Mouse (Mus musculus): Measurements from ENCODE around the gene Pcnx. TPM values are rescaled to one million over a fixed set of nuclear protein-coding genes. Genes with fewer than 3 reads are reported as not detected.
A peak's percentile ranks its signal among the peaks of the same experiment; 100 is the strongest.

The Pcnx gene
- polyA plus RNA-seq (2015; fragmentation: Nextera tagmentation; extraction: Ambion mirVana): 8.6 and 9.8 TPM in 2 replicates

GRCm38 (mm10) chr12:81859351-81860307, at the start of gene Pcnx:
Gene Pcnx (plus strand): TSS chr12:81860023.
- WGBS: 3% methylated on average over 49 of the region's 83 CpGs
- H3K4me3 ChIP-seq: peak within 1 kb of the TSS; percentile 99
- H3K9me3 ChIP-seq (replicated peaks): no peaks in the 10 kb centered on the region
- no peaks in the 10 kb centered on the region for H3K36me3 ChIP-seq
- H3K4me1 ChIP-seq (replicated peaks): peaks cover 61% of the 10 kb centered on the region
- H3K4me2 ChIP-seq: peak within 1 kb of the TSS; percentile 64
- no peaks in the 10 kb centered on the region for H3K27me3 ChIP-seq
- peak; percentile 80 for ATAC-seq (replicated peaks; ENCODE audit: insufficient number of reproducible peaks, insufficient read depth, low FRiP score, low read depth)
- H3K27ac ChIP-seq: peak within 1 kb of the TSS; percentile 96
- peak within 1 kb of the TSS; percentile 97 for H3K9ac ChIP-seq

GRCm38 (mm10) chr12:81810417-81810816, 49.4 kb upstream of the Pcnx start:
- H3K36me3 ChIP-seq: no peaks in the 10 kb centered on the region
- peaks cover 20% of the 10 kb centered on the region for H3K4me1 ChIP-seq (replicated peaks)
- no peak overlapping the region for H3K4me2 ChIP-seq
- ATAC-seq (replicated peaks; ENCODE audit: insufficient number of reproducible peaks, insufficient read depth, low FRiP score, low read depth): no peak
- H3K27ac ChIP-seq: no peak overlapping the region
- no peak overlapping the region for H3K4me3 ChIP-seq
- WGBS: 49% methylated on average over 8 of the region's 8 CpGs
- H3K9ac ChIP-seq: no peak overlapping the region
- H3K9me3 ChIP-seq (replicated peaks): no peaks in the 10 kb centered on the region
- H3K27me3 ChIP-seq: no peaks in the 10 kb centered on the region

GRCm38 (mm10) chr12:81814742-81815141, 45.1 kb upstream of the Pcnx start:
- Histone ChIP-seq H3K9ac (no peak overlapping the region), H3K27me3 (no peaks in the 10 kb centered on the region), H3K4me3 (no peak overlapping the region), H3K4me2 (no peak overlapping the region), H3K4me1 (replicated peaks) (peaks cover 10% of the 10 kb centered on the region; the same call in 1 of the 2 replicates), H3K9me3 (replicated peaks) (no peaks in the 10 kb centered on the region), H3K27ac (no peak overlapping the region), H3K36me3 (no peaks in the 10 kb centered on the region)
- no peak for ATAC-seq (replicated peaks; ENCODE audit: insufficient number of reproducible peaks, insufficient read depth, low FRiP score, low read depth)
- WGBS: 82% methylated on average over 5 of the region's 5 CpGs

GRCm38 (mm10) chr12:81816330-81817125, 43.3 kb upstream of the Pcnx start:
- Histone ChIP-seq H3K4me1 (replicated peaks) (0 out of 2 replicates have a peak, but pooled peaks cover 10% of the 10 kb centered on the region), H3K4me3 (no peak overlapping the region), H3K9ac (no peak overlapping the region), H3K27ac (peak overlapping the region; percentile 55), H3K36me3 (no peaks in the 10 kb centered on the region), H3K27me3 (no peaks in the 10 kb centered on the region), H3K9me3 (replicated peaks) (no peaks in the 10 kb centered on the region), H3K4me2 (peak overlapping the region; percentile 26)
- peak; percentile 64; the same call in 1 of the 2 replicates for ATAC-seq (replicated peaks; ENCODE audit: insufficient number of reproducible peaks, insufficient read depth, low FRiP score, low read depth)
- WGBS: 25% methylated on average over 10 of the region's 10 CpGs

GRCm38 (mm10) chr12:81817126-81817505, 42.7 kb upstream of the Pcnx start:
- no peaks in the 10 kb centered on the region for H3K36me3 ChIP-seq
- no peak overlapping the region for H3K4me3 ChIP-seq
- H3K9ac ChIP-seq: no peak overlapping the region
- 51% methylated on average over 6 of the region's 6 CpGs for whole genome bisulfite sequencing
- H3K27me3 ChIP-seq: no peaks in the 10 kb centered on the region
- no peaks in the 10 kb centered on the region for H3K9me3 ChIP-seq (replicated peaks)
- peak overlapping the region; percentile 51 for H3K27ac ChIP-seq
- ATAC-seq (replicated peaks; ENCODE audit: insufficient number of reproducible peaks, insufficient read depth, low FRiP score, low read depth): no peak
- H3K4me2 ChIP-seq: peak overlapping the region; percentile 26
- H3K4me1 ChIP-seq (replicated peaks): 0 out of 2 replicates have a peak, but pooled peaks cover 10% of the 10 kb centered on the region

- Histone ChIP-seq H3K4me1 (replicated peaks) (0 out of 2 replicates have a peak, but pooled peaks cover 10% of the 10 kb centered on the region), H3K9me3 (replicated peaks) (no peaks in the 10 kb centered on the region), H3K9ac (no peak overlapping the region), H3K27me3 (no peaks in the 10 kb centered on the region), H3K36me3 (no peaks in the 10 kb centered on the region), H3K4me2 (no peak overlapping the region), H3K4me3 (no peak overlapping the region), H3K27ac (no peak overlapping the region)
- no peak for ATAC-seq (replicated peaks; ENCODE audit: insufficient number of reproducible peaks, insufficient read depth, low FRiP score, low read depth)
- 81% methylated on average over 4 of the region's 4 CpGs for WGBS
These were observed 39.1 kb upstream of the Pcnx start for GRCm38 (mm10) chr12:81820700-81821099.

- H3K4me1 ChIP-seq (replicated peaks): 0 out of 2 replicates have a peak, but pooled peaks cover 2% of the 10 kb centered on the region
- no peak overlapping the region for H3K4me3 ChIP-seq
- no peak for ATAC-seq (replicated peaks; ENCODE audit: insufficient number of reproducible peaks, insufficient read depth, low FRiP score, low read depth)
- H3K4me2 ChIP-seq: no peak overlapping the region
- H3K9ac ChIP-seq: no peak overlapping the region
- no peaks in the 10 kb centered on the region for H3K9me3 ChIP-seq (replicated peaks)
- H3K36me3 ChIP-seq: no peaks in the 10 kb centered on the region
- whole genome bisulfite sequencing: 72% methylated on average over 4 of the region's 4 CpGs
- no peaks in the 10 kb centered on the region for H3K27me3 ChIP-seq
- H3K27ac ChIP-seq: no peak overlapping the region
These were observed 37.6 kb upstream of the Pcnx start for GRCm38 (mm10) chr12:81822176-81822575.

- Histone ChIP-seq H3K9me3 (replicated peaks) (no peaks in the 10 kb centered on the region), H3K9ac (no peak overlapping the region), H3K4me3 (no peak overlapping the region), H3K4me1 (replicated peaks) (0 out of 2 replicates have a peak, but pooled peaks cover 2% of the 10 kb centered on the region), H3K4me2 (no peak overlapping the region), H3K27me3 (no peaks in the 10 kb centered on the region), H3K27ac (no peak overlapping the region), H3K36me3 (no peaks in the 10 kb centered on the region)
- WGBS: 77% methylated on average over 4 of the region's 4 CpGs
- no peak for ATAC-seq (replicated peaks; ENCODE audit: insufficient number of reproducible peaks, insufficient read depth, low FRiP score, low read depth)
These were observed 36.9 kb upstream of the Pcnx start for GRCm38 (mm10) chr12:81822778-81823480.

GRCm38 (mm10) chr12:81828355-81828754, 31.5 kb upstream of the Pcnx start:
- H3K36me3 ChIP-seq: no peaks in the 10 kb centered on the region
- H3K9ac ChIP-seq: no peak overlapping the region
- H3K4me1 ChIP-seq (replicated peaks): no peaks in the 10 kb centered on the region
- H3K9me3 ChIP-seq (replicated peaks): no peaks in the 10 kb centered on the region
- H3K4me2 ChIP-seq: no peak overlapping the region
- H3K27me3 ChIP-seq: no peaks in the 10 kb centered on the region
- no peak overlapping the region for H3K4me3 ChIP-seq
- no peak for ATAC-seq (replicated peaks; ENCODE audit: insufficient number of reproducible peaks, insufficient read depth, low FRiP score, low read depth)
- no peak overlapping the region for H3K27ac ChIP-seq
- WGBS: 86% methylated on average over 2 of the region's 2 CpGs

- no peak for ATAC-seq (replicated peaks; ENCODE audit: insufficient number of reproducible peaks, insufficient read depth, low FRiP score, low read depth)
- 47% methylated on average over 5 of the region's 5 CpGs for WGBS
These were observed 27.6 kb upstream of the Pcnx start for GRCm38 (mm10) chr12:81832039-81832738.

More at GRCm38 (mm10) chr12:81832039-81832738, 27.6 kb upstream of the Pcnx start:
- H3K27me3 ChIP-seq: no peaks in the 10 kb centered on the region
- no peaks in the 10 kb centered on the region for H3K36me3 ChIP-seq
- no peaks in the 10 kb centered on the region for H3K4me1 ChIP-seq (replicated peaks)
- H3K9ac ChIP-seq: no peak overlapping the region
- H3K27ac ChIP-seq: no peak overlapping the region
- H3K4me3 ChIP-seq: no peak overlapping the region
- H3K4me2 ChIP-seq: no peak overlapping the region
- no peaks in the 10 kb centered on the region for H3K9me3 ChIP-seq (replicated peaks)

Measured in heart, embryonic 15.5 days (tissue).